Mouse (Mus musculus): Measurements from ENCODE around the gene Krcc1.

GRCm38 (mm10) chr6:71261060-71261459 is 10.4 kb upstream of the Krcc1 start:
- no peak for TF ChIP-seq CTCF (conservative IDR thresholded peaks at IDR 0.05; ENCODE audit: low read length)
- no peak for TF ChIP-seq POU5F1 (IDR thresholded peaks at IDR 0.05; ENCODE audit: borderline replicate concordance, low read length)

Data from E14TG2a.4 (cell line).